Mouse (Mus musculus) limb, embryonic 15.5 days (tissue): Measurements from ENCODE around the gene Klhl42. TPM values are rescaled to one million over a fixed set of nuclear protein-coding genes. Genes with fewer than 3 reads are reported as not detected.

Experiments
- ATAC-seq: fragments of 200-750 bp; cut with Nextera tagmentation; 2 replicates; pipeline ENCODE4 v1.8.0; 2017; ENCODE audit warnings: low read depth, moderate TSS enrichment; ENCODE audit not compliant: insufficient number of reproducible peaks, low FRiP score, low TSS enrichment
- H3K27ac ChIP-seq: fragments of 300-500 bp; sonication (generic); 2 replicates; pipeline ENCODE4 v1.5.1; 2015; ENCODE audit warnings: moderate library complexity, mild to moderate bottlenecking, inconsistent platforms
- H3K27me3 ChIP-seq: fragments of 300-500 bp; sonication (generic); 2 replicates; pipeline ENCODE4 v1.6.1; 2015; ENCODE audit warnings: inconsistent platforms
- H3K36me3 ChIP-seq: fragments of 300-500 bp; sonication (generic); 2 replicates; pipeline ENCODE4 v1.6.1; 2015; ENCODE audit warnings: inconsistent platforms
- H3K4me1 ChIP-seq: fragments of 300-500 bp; sonication (generic); 2 replicates; pipeline ENCODE4 v1.6.1; 2015; ENCODE audit warnings: inconsistent platforms
- H3K4me2 ChIP-seq: fragments of 300-500 bp; sonication (generic); 2 replicates; pipeline ENCODE4 v1.6.1; 2015; ENCODE audit warnings: mild to moderate bottlenecking, inconsistent platforms
- H3K4me3 ChIP-seq: fragments of 300-500 bp; sonication (generic); 2 replicates; pipeline ENCODE4 v1.5.1; 2015; ENCODE audit warnings: mild to moderate bottlenecking, inconsistent platforms
- H3K9ac ChIP-seq: fragments of 300-500 bp; sonication (generic); 2 replicates; pipeline ENCODE4 v1.6.1; 2015; ENCODE audit warnings: inconsistent platforms
- H3K9me3 ChIP-seq: fragments of 300-500 bp; sonication (generic); 2 replicates; pipeline ENCODE4 v1.6.1; 2016; ENCODE audit warnings: inconsistent platforms
- WGBS: fragments of 180-500 bp; shearing (Covaris S2); methylation state at CpG from one replicate; pipeline ENCODE4 v1.1.7; 2015; 5-methylcytosine and 5-hydroxymethylcytosine counted together
- polyA plus RNA-seq: library from polyadenylated mRNA; unstranded; fragments of >200 nt; fragmentation: Nextera tagmentation; extraction: Ambion mirVana; gene quantifications from 2 replicates; pipeline ENCODE4 v1.2.1, GENCODE M21; 2015

Gene Klhl42
- polyA plus RNA-seq, 1 experiment from 2014 or later, result 8.3 TPM

DNA sequence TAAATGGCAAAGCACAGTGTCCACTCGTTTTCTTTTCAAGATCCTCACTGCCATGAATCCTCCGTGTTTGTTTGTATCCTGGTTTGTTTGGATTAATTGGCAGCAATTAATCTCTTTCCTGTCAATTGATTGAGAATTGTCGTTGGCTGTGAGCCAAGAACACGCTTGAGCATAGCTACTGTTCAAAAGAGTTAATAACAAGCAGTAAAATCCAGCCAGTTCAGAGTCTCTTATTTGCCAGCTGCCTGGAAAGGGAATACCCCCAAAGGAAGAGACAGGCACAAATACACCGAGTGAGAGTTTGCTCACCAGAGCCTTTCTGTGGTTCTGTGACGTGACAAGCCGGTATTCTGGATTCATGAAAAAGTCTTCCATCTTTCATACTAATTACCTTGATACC lies 29.1 kb upstream of the Klhl42 start:
- Histone ChIP-seq H3K4me3 (no peak overlapping the region), H3K4me1 (peaks cover 12% of the 10 kb centered on the region; the same call in 1 of the 2 replicates), H3K27ac (no peak overlapping the region), H3K9me3 (no peaks in the 10 kb centered on the region), H3K4me2 (no peak overlapping the region), H3K9ac (no peak overlapping the region), H3K27me3 (no peaks in the 10 kb centered on the region), H3K36me3 (peaks cover 41% of the 10 kb centered on the region)
- 38% methylated on average over 7 of the region's 7 CpGs for WGBS
- ATAC-seq, result no peak

DNA sequence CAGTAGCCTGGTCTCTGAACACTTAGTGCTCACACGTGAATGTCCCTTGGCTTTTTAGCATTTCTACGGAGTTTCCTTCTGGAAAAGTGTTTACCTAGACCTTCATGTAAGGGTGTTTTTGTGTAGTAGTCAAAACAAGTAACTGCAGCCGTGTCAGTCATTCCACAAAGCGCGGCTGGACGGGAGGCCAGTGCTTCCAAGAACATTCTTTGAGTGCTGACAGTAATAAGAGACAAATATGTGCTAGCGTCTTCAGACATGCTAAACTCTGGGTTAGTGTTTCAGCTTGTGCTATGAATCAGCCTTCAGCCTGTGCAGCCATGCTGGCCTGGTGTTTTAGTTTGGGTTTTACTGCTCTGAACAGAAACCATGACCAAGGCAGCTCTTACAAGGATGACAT lies 28.5 kb upstream of the Klhl42 start:
- ATAC-seq, result no peak
- Histone ChIP-seq H3K9me3 (no peaks in the 10 kb centered on the region), H3K36me3 (peaks cover 48% of the 10 kb centered on the region), H3K4me3 (no peak overlapping the region), H3K4me1 (peaks cover 12% of the 10 kb centered on the region; the same call in 1 of the 2 replicates), H3K27me3 (no peaks in the 10 kb centered on the region), H3K27ac (no peak overlapping the region), H3K9ac (no peak overlapping the region), H3K4me2 (no peak overlapping the region)
- WGBS, result 62% methylated on average over 7 of the region's 7 CpGs

DNA sequence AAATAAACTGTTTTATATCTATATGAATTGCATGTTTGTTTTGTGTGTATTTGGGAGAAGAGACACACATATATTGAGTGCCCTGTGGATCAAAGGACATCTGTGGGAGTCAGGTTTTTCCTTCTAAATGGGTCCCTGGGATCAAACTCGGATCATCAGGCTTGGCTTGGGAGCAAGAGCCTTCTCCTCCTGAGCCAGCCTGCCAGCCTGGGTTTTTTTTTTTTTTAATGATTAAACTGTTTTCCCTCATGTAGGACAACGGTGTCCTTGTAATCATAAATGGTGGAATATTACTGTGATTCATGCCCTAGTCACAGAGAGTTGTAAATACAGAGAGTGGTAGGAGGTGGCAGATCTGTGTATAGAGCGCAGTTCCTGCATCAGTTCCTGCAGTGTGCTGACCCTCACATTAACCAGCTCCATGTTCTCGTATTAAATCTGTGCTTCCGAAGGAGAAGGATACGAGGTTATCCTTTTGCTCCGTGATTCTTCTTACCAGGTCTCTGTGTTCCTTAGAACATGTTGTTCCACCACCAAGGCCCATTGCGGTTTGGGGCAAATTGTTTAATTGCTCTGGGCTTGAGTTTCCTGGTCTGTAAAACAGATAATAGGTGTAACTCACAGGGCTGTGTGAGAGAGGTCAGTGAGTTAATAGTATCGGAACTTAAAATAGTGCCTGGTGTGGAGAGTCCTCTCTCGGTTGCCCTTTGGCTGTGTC lies 26.8 kb upstream of the Klhl42 start:
- no peak overlapping the region for H3K4me3 ChIP-seq
- no peak overlapping the region for H3K4me2 ChIP-seq
- H3K4me1 ChIP-seq, result peaks cover 12% of the 10 kb centered on the region; the same call in 1 of the 2 replicates
- peaks cover 41% of the 10 kb centered on the region for H3K36me3 ChIP-seq
- no peak overlapping the region for H3K9ac ChIP-seq
- H3K27ac ChIP-seq, result no peak overlapping the region
- WGBS, result 79% methylated on average over 10 of the region's 10 CpGs
- H3K9me3 ChIP-seq, result no peaks in the 10 kb centered on the region
- ATAC-seq, result no peak
- no peaks in the 10 kb centered on the region for H3K27me3 ChIP-seq

DNA sequence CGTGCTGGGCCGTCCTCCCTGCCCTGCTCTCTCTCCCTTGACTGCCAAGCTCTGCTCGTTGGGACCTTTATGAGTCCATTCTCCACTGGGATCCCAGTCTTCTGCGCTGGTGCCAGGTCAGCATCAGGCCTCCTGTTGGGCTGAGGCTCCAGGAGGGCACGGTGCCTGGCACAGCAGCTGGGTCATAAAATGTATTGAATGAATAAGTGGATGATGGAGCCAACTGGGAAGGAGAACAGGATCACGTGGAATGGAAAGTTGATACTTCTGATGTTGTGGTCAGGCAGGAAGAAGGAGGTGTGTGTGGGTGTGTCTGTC lies 26.3 kb upstream of the Klhl42 start:
- Histone ChIP-seq H3K27me3 (no peaks in the 10 kb centered on the region), H3K27ac (no peak overlapping the region), H3K9me3 (no peaks in the 10 kb centered on the region), H3K9ac (no peak overlapping the region), H3K4me3 (no peak overlapping the region), H3K4me1 (peaks cover 12% of the 10 kb centered on the region; the same call in 1 of the 2 replicates), H3K36me3 (peaks cover 40% of the 10 kb centered on the region), H3K4me2 (no peak overlapping the region)
- WGBS, result 62% methylated on average over 6 of the region's 6 CpGs
- no peak for ATAC-seq

DNA sequence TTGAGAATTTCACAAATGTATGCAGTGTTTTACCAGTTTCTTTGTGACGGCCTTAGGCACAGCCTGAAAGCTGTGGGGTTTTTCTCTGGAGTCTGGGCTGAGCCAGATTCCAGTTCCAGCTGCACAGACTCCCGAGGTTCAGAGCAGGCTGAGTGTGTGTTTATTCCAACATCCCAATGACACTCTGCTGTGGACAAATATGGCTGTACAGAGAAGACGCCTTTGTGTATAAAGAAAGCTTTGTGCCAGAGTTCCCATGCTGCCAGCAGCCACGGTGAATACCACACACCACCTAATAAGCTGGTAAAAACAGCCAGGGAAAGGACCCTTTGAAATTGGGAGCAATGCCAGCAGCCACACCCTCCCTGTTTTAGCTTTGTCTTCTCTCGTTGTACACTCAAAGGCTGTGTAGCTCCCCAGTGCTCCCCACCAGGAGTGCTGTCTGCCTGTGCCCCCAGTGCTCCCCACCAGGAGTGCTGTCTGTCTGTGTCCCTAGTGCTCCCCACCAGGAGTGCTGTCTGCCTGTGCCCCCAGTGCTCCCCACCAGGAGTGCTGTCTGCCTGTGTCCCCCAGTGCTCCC lies 15.3 kb upstream of the Klhl42 start:
- ATAC-seq, result no peak
- H3K4me1 ChIP-seq, result no peaks in the 10 kb centered on the region
- H3K36me3 ChIP-seq, result peaks cover 23% of the 10 kb centered on the region
- no peaks in the 10 kb centered on the region for H3K27me3 ChIP-seq
- H3K9me3 ChIP-seq, result no peaks in the 10 kb centered on the region
- no peak overlapping the region for H3K27ac ChIP-seq
- WGBS, result 38% methylated on average over 5 of the region's 5 CpGs
- no peak overlapping the region for H3K4me2 ChIP-seq
- no peak overlapping the region for H3K4me3 ChIP-seq
- H3K9ac ChIP-seq, result no peak overlapping the region

DNA sequence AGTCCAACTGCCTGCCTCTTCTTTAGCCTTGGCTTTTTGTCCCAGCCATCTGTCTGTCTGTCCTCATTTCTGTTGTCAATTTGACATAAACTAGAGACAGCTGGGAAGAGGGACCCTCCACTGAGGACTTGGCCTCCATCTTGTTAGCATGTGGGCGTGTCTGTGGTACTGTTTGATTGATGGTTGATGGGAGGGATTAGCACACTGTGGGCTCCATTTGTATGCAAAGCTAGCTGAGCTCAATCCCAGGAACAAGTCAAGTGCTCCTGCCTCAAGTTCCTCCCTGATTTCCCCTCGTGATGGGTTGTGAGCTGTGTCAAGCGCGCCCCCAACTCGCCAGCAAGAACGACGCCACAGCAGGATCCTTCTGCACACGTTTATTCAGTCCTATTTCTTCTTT lies 14.3 kb upstream of the Klhl42 start:
- no peak for ATAC-seq
- Histone ChIP-seq H3K36me3 (peaks cover 13% of the 10 kb centered on the region), H3K27me3 (no peaks in the 10 kb centered on the region), H3K4me3 (no peak overlapping the region), H3K4me1 (no peaks in the 10 kb centered on the region), H3K4me2 (no peak overlapping the region), H3K27ac (no peak overlapping the region), H3K9ac (no peak overlapping the region), H3K9me3 (no peaks in the 10 kb centered on the region)
- WGBS, result 84% methylated on average over 8 of the region's 8 CpGs

DNA sequence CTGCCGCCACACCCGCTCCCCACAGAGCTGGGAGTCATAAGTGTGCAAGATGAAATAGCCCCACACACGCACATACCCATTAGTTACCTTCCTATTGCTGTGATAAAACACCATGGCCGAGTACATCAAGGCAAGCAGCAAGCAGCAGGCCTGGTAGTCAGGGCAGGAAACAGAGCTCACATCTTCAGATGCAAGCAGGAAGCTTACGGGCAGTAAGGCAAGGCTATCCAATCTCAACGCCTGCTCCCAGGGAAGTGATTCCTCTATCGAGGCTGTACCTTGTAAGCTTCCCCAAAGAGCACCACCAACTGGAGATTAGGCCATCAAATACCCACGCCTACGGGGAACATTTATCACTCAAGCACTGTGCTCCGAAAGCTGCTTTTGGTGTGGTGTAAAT lies 11.3 kb upstream of the Klhl42 start:
- no peak for ATAC-seq
- no peak overlapping the region for H3K4me3 ChIP-seq
- H3K4me2 ChIP-seq, result no peak overlapping the region
- H3K27ac ChIP-seq, result no peak overlapping the region
- WGBS, result 94% methylated on average over 10 of the region's 10 CpGs
- no peaks in the 10 kb centered on the region for H3K27me3 ChIP-seq
- H3K9me3 ChIP-seq, result no peaks in the 10 kb centered on the region
- no peaks in the 10 kb centered on the region for H3K4me1 ChIP-seq
- H3K9ac ChIP-seq, result no peak overlapping the region
- no peaks in the 10 kb centered on the region; the same call in 1 of the 2 replicates for H3K36me3 ChIP-seq

DNA sequence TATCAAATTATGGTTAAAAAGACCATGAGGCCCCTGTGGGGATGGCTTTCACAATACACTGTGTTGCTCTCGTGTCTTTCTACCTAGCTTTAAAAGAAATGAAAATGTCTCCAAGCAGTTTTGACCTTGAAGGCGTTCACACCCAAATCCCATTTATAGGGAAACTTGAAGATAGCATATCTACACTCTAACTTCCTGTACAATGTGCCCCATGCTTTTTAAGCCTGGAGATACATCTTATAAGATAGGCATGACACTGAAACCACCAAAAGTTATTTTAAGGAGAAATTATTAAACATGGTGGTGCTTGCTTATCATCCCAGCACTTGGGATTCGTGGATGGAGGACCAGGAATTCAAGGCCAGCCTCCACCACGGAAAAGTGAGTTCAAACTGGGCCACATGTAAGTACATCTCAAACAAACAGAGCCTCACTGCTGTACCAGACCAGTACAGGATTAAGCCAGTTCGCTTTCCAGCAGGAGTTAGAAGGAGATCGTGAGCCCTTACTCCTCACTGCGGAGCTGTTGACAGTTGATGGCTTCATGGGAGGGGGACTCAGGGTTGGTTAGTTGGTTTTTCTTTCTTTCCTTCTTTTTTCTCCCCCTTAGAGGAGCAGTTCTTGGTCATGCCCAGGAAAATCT lies 5.7 kb upstream of the Klhl42 start:
- H3K4me3 ChIP-seq, result no peak overlapping the region

DNA sequence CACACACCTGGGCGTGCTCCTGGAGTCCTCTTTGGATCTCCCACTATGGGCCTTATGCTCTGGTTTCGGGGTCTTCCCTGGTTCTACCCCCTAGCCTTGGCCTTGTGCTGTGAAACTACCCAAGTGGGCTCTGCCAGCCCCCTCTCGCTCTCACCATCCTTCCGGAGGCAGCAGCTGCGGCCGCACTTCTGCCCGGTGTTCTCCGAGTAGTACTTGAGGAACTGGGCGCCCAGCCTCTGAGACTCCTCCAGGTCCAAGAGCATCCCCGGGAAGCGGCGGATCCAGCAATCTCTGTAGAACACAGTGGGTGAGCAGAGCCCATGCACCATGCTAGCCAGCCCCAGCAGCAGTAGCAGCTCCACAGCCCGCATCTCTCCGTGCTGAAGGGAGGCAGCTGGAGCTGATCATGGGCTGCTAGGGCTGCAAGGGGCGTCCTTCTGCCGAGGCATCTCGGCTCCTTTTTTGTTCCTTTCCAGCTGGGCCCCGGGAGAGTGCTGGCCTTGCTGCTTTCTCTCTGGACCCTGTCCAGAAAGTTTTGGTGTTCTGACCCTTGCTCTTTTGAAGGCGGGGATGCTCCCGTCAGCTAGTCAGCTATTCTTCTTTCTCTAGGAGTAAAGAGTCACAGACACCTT lies 4.5 kb upstream of the Klhl42 start, which contains the start of gene Mansc4:
TSS of gene Mansc4 (minus strand) at position 439 of the 632 bp plus-strand sequence.
- no peaks in the 10 kb centered on the region for H3K9me3 ChIP-seq
- no peaks in the 10 kb centered on the region for H3K36me3 ChIP-seq
- peak within 1 kb of the TSS; percentile 21 for H3K4me3 ChIP-seq
- 0 out of 2 replicates have a peak within 1 kb of the TSS, but pooled peaks have one; percentile 10 for H3K9ac ChIP-seq
- no peak within 1 kb of the TSS for H3K27ac ChIP-seq
- ATAC-seq, result no peak
- WGBS, result 8% methylated on average over 20 of the region's 20 CpGs
- H3K27me3 ChIP-seq, result no peaks in the 10 kb centered on the region
- H3K4me2 ChIP-seq, result peak within 1 kb of the TSS; percentile 46
- H3K4me1 ChIP-seq, result peaks cover 15% of the 10 kb centered on the region

More for the DNA sequence above, 5.7 kb upstream of the Klhl42 start:
- Histone ChIP-seq H3K27me3 (no peaks in the 10 kb centered on the region), H3K36me3 (no peaks in the 10 kb centered on the region), H3K9me3 (no peaks in the 10 kb centered on the region), H3K4me1 (peaks cover 8% of the 10 kb centered on the region), H3K27ac (no peak overlapping the region), H3K9ac (no peak overlapping the region), H3K4me2 (no peak overlapping the region)
- 67% methylated on average over 7 of the region's 7 CpGs for WGBS
- no peak for ATAC-seq

DNA sequence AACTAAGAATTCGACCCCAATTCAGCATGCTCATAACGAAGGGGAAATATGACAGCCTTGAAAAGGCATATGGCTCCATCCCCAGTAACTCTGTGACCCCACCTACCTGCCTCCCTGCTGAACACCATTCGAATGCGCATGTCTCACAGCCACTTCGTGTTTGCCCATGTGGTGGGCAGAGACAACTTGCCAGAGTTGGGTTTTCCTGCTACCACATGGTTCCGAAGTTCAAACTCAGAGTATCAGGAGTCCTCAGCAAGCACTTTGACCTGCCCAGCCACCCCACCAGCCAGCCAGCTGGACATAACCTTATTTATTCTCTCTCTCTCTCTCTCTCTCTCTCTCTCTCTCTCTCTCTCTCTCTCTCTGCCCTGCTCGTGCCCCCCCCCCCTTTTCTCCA lies 3.4 kb upstream of the Klhl42 start:
- Histone ChIP-seq H3K4me3 (no peak overlapping the region), H3K36me3 (no peaks in the 10 kb centered on the region), H3K4me1 (peaks cover 24% of the 10 kb centered on the region), H3K9me3 (no peaks in the 10 kb centered on the region), H3K27ac (no peak overlapping the region), H3K9ac (no peak overlapping the region), H3K4me2 (no peak overlapping the region), H3K27me3 (no peaks in the 10 kb centered on the region)
- 58% methylated on average over 6 of the region's 7 CpGs for WGBS
- no peak for ATAC-seq

DNA sequence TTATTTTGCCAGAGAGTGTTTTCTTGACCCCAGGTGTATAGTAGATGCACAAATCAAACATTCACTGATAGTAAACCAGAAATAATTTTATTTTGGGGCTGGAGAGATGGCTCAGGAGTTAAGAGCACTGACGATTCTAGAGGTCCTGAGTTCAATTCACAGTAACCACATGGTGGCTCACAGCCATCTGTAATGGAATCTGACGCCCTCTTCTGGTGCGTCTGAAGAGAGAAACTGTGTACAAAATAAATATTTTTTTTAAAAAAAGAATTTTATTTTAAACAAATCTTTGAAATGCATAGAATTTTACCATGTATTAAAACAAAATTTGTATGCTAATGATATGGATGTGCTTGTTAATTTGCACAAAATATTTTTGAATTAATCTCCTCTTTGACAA lies 2.7 kb upstream of the Klhl42 start:
- 82% methylated on average over 3 of the region's 3 CpGs for WGBS
- H3K4me1 ChIP-seq, result peaks cover 29% of the 10 kb centered on the region
- no peaks in the 10 kb centered on the region for H3K36me3 ChIP-seq
- H3K4me3 ChIP-seq, result no peak overlapping the region
- no peak overlapping the region for H3K27ac ChIP-seq
- no peaks in the 10 kb centered on the region for H3K27me3 ChIP-seq
- H3K4me2 ChIP-seq, result no peak overlapping the region
- no peak overlapping the region for H3K9ac ChIP-seq
- ATAC-seq, result no peak
- H3K9me3 ChIP-seq, result no peaks in the 10 kb centered on the region

DNA sequence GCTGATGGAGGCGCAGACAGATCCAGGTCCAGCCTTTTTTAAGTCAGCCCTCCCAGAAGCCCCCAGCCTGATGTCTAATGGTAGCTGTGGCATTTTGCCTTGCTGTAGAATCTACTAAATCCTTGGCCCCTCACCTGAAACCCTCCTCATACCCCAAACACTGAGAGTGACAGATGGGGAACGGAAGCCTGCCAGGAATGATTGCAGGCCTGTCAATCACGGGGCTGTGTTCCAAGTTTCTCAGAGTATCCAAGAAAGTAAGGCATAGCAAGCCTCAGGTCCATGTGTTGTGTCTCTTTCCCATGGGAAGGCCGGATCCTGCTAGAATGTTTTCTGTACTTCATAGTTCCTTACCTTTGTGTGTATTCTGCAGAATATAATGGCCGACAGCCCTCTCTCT lies 988 bp upstream of the Klhl42 start:
- Histone ChIP-seq H3K9me3 (no peaks in the 10 kb centered on the region), H3K9ac (no peak overlapping the region), H3K4me3 (peak overlapping the region; percentile 85; the same call in 1 of the 2 replicates), H3K27me3 (no peaks in the 10 kb centered on the region), H3K4me2 (0 out of 2 replicates have a peak overlapping the region, but pooled peaks have one; percentile 83), H3K36me3 (peaks cover 3% of the 10 kb centered on the region; the same call in 1 of the 2 replicates), H3K27ac (no peak overlapping the region), H3K4me1 (peaks cover 35% of the 10 kb centered on the region)
- 76% methylated on average over 5 of the region's 5 CpGs for WGBS
- no peak for ATAC-seq
